Mouse (Mus musculus) limb, embryonic 13.5 days (tissue): ENCODE results near the gene Tas1r2. TPM values are rescaled to one million over a fixed set of nuclear protein-coding genes. Genes with fewer than 3 reads are reported as not detected.

Experiments used
- ATAC-seq: fragments of 200-750 bp; cut with Nextera tagmentation; 2 replicates; pipeline ENCODE4 v1.8.0; 2017; ENCODE audit warnings: low read depth, moderate number of reproducible peaks, moderate TSS enrichment; ENCODE audit not compliant: low FRiP score
- H3K27ac ChIP-seq: fragments of 300-500 bp; sonication (generic); 2 replicates; pipeline ENCODE4 v1.5.1; 2015; ENCODE audit warnings: inconsistent platforms, mild to moderate bottlenecking, moderate library complexity
- H3K27me3 ChIP-seq: fragments of 300-500 bp; sonication (generic); 2 replicates; pipeline ENCODE4 v1.6.1; 2015; ENCODE audit warnings: mild to moderate bottlenecking, inconsistent platforms
- H3K36me3 ChIP-seq: fragments of 300-500 bp; sonication (generic); 2 replicates; pipeline ENCODE4 v1.6.1; 2015; ENCODE audit warnings: inconsistent platforms, mild to moderate bottlenecking, moderate library complexity
- H3K4me1 ChIP-seq: fragments of 300-500 bp; sonication (generic); 2 replicates; pipeline ENCODE4 v1.6.1; 2015; ENCODE audit warnings: inconsistent platforms
- H3K4me2 ChIP-seq: fragments of 300-500 bp; sonication (generic); replicated peaks from 2 replicates; pipeline ENCODE4 v1.6.1; 2015; ENCODE audit warnings: inconsistent platforms, mild to moderate bottlenecking, moderate library complexity
- H3K4me3 ChIP-seq: fragments of 300-500 bp; sonication (generic); 2 replicates; pipeline ENCODE4 v1.5.1; 2015; ENCODE audit warnings: moderate library complexity, mild to moderate bottlenecking, inconsistent platforms
- H3K9ac ChIP-seq: fragments of 300-500 bp; sonication (generic); 2 replicates; pipeline ENCODE4 v1.6.1; 2015; ENCODE audit warnings: mild to moderate bottlenecking, inconsistent platforms
- H3K9me3 ChIP-seq: fragments of 300-500 bp; sonication (generic); 2 replicates; pipeline ENCODE4 v1.6.1; 2016; ENCODE audit warnings: inconsistent platforms
- WGBS: fragments of 180-500 bp; shearing (Covaris S2); methylation state at CpG from one replicate; pipeline ENCODE4 v1.1.7; 2015; 5-methylcytosine and 5-hydroxymethylcytosine counted together
- microRNA-seq: library from miRNA; unstranded; fragments of <30 nt; microRNA quantifications from one replicate; pipeline ENCODE4, GENCODE M21; 2016
- polyA plus RNA-seq: library from polyadenylated mRNA; unstranded; fragments of >200 nt; fragmentation: Nextera tagmentation; extraction: Ambion mirVana; gene quantifications from 2 replicates; pipeline ENCODE4 v1.2.1, GENCODE M21; 2015

Tas1r2 gene
- polyA plus RNA-seq, 1 experiment from 2014 or later = not detected

- Histone ChIP-seq H3K36me3 (no peaks in the 10 kb centered on the region), H3K27me3 (peaks cover 5% of the 10 kb centered on the region; the same call in 1 of the 2 replicates), H3K9me3 (no peaks in the 10 kb centered on the region), H3K4me2 (no peak overlapping the region), H3K27ac (no peak overlapping the region), H3K4me1 (peaks cover 13% of the 10 kb centered on the region), H3K4me3 (no peak overlapping the region), H3K9ac (no peak overlapping the region)
- WGBS = 85% methylated on average over 10 of the region's 10 CpGs
- no peak for ATAC-seq
These were observed 63.3 kb downstream of the Tas1r2 start for GRCm38 (mm10) chr4:139716477-139717169.

- no peak overlapping the region for H3K27ac ChIP-seq
- H3K9me3 ChIP-seq = no peaks in the 10 kb centered on the region
- ATAC-seq = no peak
- H3K27me3 ChIP-seq = peaks cover 2% of the 10 kb centered on the region
- H3K36me3 ChIP-seq = no peaks in the 10 kb centered on the region
- H3K9ac ChIP-seq = no peak overlapping the region
- H3K4me2 ChIP-seq = no peak overlapping the region
- H3K4me3 ChIP-seq = no peak overlapping the region
- WGBS = 75% methylated on average over 5 of the region's 5 CpGs
- H3K4me1 ChIP-seq = peaks cover 13% of the 10 kb centered on the region
These were observed 65.6 kb downstream of the Tas1r2 start for GRCm38 (mm10) chr4:139718978-139719377.

Small RNA genes within 50 kb of the gene (microRNA-seq; reads per million reads assigned to microRNA genes)
- not detected for gene Mir7020

Other genes with a start within 250 kb of the Tas1r2 start
- gene Iffo2, start 123.0 kb upstream of the Tas1r2 start, polyA plus RNA-seq = 4.4 and 4.6 TPM in 2 replicates
- gene Gm21969, start 50.4 kb upstream of the Tas1r2 start, polyA plus RNA-seq = not detected in 2 replicates
- 24.7 and 25.9 TPM in 2 replicates for gene Aldh4a1, start 30.7 kb upstream of the Tas1r2 start, polyA plus RNA-seq
- gene Pax7, start 180.0 kb downstream of the Tas1r2 start, polyA plus RNA-seq = 0.90 and 0.92 TPM in 2 replicates